Mouse (Mus musculus) megakaryocyte, embryonic 14.5 days (primary cell): ENCODE measurements around the gene Zmynd19. TPM values are rescaled to one million over a fixed set of nuclear protein-coding genes. Genes with fewer than 3 reads are reported as not detected.
"Not testable (repeated sequence)": the region's sequence is repeated elsewhere in the genome, so short reads cannot be mapped to it uniquely, and the experiment has no call there.

ENCODE experiments used
- H3K27me3 ChIP-seq: replicated peaks from 2 replicates; pipeline ENCODE3; 2012; ENCODE audit warnings: inconsistent platforms
- H3K36me3 ChIP-seq: replicated peaks from 2 replicates; pipeline ENCODE3; 2012; ENCODE audit warnings: low read length, inconsistent platforms, mixed read lengths
- H3K4me1 ChIP-seq: 2 replicates; pipeline ENCODE4 v1.6.1; 2012; ENCODE audit warnings: inconsistent platforms
- H3K4me3 ChIP-seq: replicated peaks from 2 replicates; pipeline ENCODE3; 2012; ENCODE audit warnings: moderate library complexity, mild to moderate bottlenecking, inconsistent platforms
- H3K9me3 ChIP-seq: 2 replicates; pipeline ENCODE4 v1.6.1; 2012; ENCODE audit warnings: inconsistent platforms
- FLI1 ChIP-seq: IDR thresholded peaks from 2 replicates; pipeline ENCODE4 v1.6.1; 2012; ENCODE audit warnings: low read length, inconsistent platforms, mixed read lengths
- GATA1 ChIP-seq: IDR thresholded peaks from 3 replicates; pipeline ENCODE4 v1.6.1; 2012; ENCODE audit warnings: mixed read lengths, low read length, inconsistent platforms, borderline replicate concordance
- polyA plus RNA-seq: library from polyadenylated mRNA; stranded (reverse); fragments of >175 nt; gene quantifications from 2 replicates; pipeline ENCODE4 v1.2.3, GENCODE M21; 2012; ENCODE audit warnings: low replicate concordance; ENCODE audit not compliant: insufficient read depth

The Zmynd19 gene
- polyA plus RNA-seq, 1 experiment, result 5.7 TPM

- TF ChIP-seq FLI1 (no peak), GATA1 (no peak)
- Histone ChIP-seq H3K9me3 (no peaks in the 10 kb centered on the region), H3K27me3 (peaks cover 5% of the 10 kb centered on the region), H3K4me1 (peaks cover 27% of the 10 kb centered on the region), H3K36me3 (peaks cover 12% of the 10 kb centered on the region), H3K4me3 (peak within 1 kb of the TSS; percentile 96)
These were observed 14.4 kb upstream of the Zmynd19 start, which contains the start of gene Arrdc1 for GRCm38 (mm10) chr2:24935057-24935796. Arrdc1 (minus strand) TSS chr2:24935252.

- Histone ChIP-seq H3K9me3 (no peaks in the 10 kb centered on the region), H3K36me3 (no peaks in the 10 kb centered on the region), H3K4me3 (no peak overlapping the region), H3K27me3 (peaks cover 8% of the 10 kb centered on the region), H3K4me1 (peaks cover 7% of the 10 kb centered on the region; the same call in 1 of the 2 replicates)
- TF ChIP-seq FLI1, result no peak
- no peak for TF ChIP-seq GATA1
These were observed 7.5 kb upstream of the Zmynd19 start for GRCm38 (mm10) chr2:24942092-24942491.

- H3K27me3 ChIP-seq, H3K4me3 ChIP-seq, H3K9me3 ChIP-seq, H3K36me3 ChIP-seq: not testable (repeated sequence)
- H3K4me1 ChIP-seq, result peaks cover 13% of the 10 kb centered on the region
These were observed 5.3 kb upstream of the Zmynd19 start for GRCm38 (mm10) chr2:24944304-24944703.

- peak overlapping the region; percentile 93 for H3K4me3 ChIP-seq
- peaks cover 47% of the 10 kb centered on the region for H3K4me1 ChIP-seq
- peaks cover 2% of the 10 kb centered on the region for H3K27me3 ChIP-seq
- peaks cover 33% of the 10 kb centered on the region for H3K36me3 ChIP-seq
- no peak for TF ChIP-seq GATA1
- TF ChIP-seq FLI1, result no peak
- no peaks in the 10 kb centered on the region for H3K9me3 ChIP-seq
These were observed 570 bp downstream of the Zmynd19 start for GRCm38 (mm10) chr2:24950189-24950535.

- Histone ChIP-seq H3K36me3 (peaks cover 51% of the 10 kb centered on the region), H3K27me3 (no peaks in the 10 kb centered on the region), H3K9me3 (no peaks in the 10 kb centered on the region), H3K4me1 (peaks cover 61% of the 10 kb centered on the region), H3K4me3 (no peak overlapping the region)
- TF ChIP-seq FLI1 (no peak), GATA1 (no peak)
These were observed 3.0 kb downstream of the Zmynd19 start for GRCm38 (mm10) chr2:24952537-24953055.

- H3K4me3 ChIP-seq, result no peak overlapping the region
- no peaks in the 10 kb centered on the region for H3K27me3 ChIP-seq
- TF ChIP-seq FLI1 (no peak), GATA1 (no peak)
- H3K36me3 ChIP-seq, result peaks cover 70% of the 10 kb centered on the region
- H3K9me3 ChIP-seq, result no peaks in the 10 kb centered on the region
- H3K4me1 ChIP-seq, result peaks cover 38% of the 10 kb centered on the region
These were observed 11.3 kb downstream of the Zmynd19 start for GRCm38 (mm10) chr2:24960910-24961309.

- peak within 1 kb of the TSS; percentile 99 for H3K4me3 ChIP-seq
- H3K9me3 ChIP-seq, result no peaks in the 10 kb centered on the region
- TF ChIP-seq FLI1, result no peak
- no peak for TF ChIP-seq GATA1
- H3K27me3 ChIP-seq, result no peaks in the 10 kb centered on the region
- peaks cover 27% of the 10 kb centered on the region for H3K4me1 ChIP-seq
- peaks cover 72% of the 10 kb centered on the region for H3K36me3 ChIP-seq
These were observed 12.9 kb downstream of the Zmynd19 start, which contains the start of gene Dph7 for GRCm38 (mm10) chr2:24962304-24963000. Dph7 (plus strand) TSS chr2:24962400.

GRCm38 (mm10) chr2:24970386-24970785 lies 20.8 kb downstream of the Zmynd19 start:
- peaks cover 78% of the 10 kb centered on the region for H3K36me3 ChIP-seq
- TF ChIP-seq FLI1, result no peak
- TF ChIP-seq GATA1, result no peak

GRCm38 (mm10) chr2:24974452-24974851 lies 24.9 kb downstream of the Zmynd19 start:
- Histone ChIP-seq H3K4me1 (peaks cover 36% of the 10 kb centered on the region), H3K4me3 (peak overlapping the region; percentile 97)

More at GRCm38 (mm10) chr2:24970386-24970785, 20.8 kb downstream of the Zmynd19 start:
- Histone ChIP-seq H3K4me3 (no peak overlapping the region), H3K4me1 (peaks cover 20% of the 10 kb centered on the region), H3K9me3 (no peaks in the 10 kb centered on the region), H3K27me3 (no peaks in the 10 kb centered on the region)

GRCm38 (mm10) chr2:24974906-24975703 lies 25.5 kb downstream of the Zmynd19 start, which contains the start of gene Mrpl41:
Mrpl41 (minus strand) TSS chr2:24975098.
- H3K36me3 ChIP-seq, result peaks cover 36% of the 10 kb centered on the region
- H3K9me3 ChIP-seq, result no peaks in the 10 kb centered on the region
- H3K4me1 ChIP-seq, result peaks cover 42% of the 10 kb centered on the region
- TF ChIP-seq FLI1, result peak; percentile 19; the same call in 1 of the 2 replicates
- TF ChIP-seq GATA1, result no peak
- H3K27me3 ChIP-seq, result no peaks in the 10 kb centered on the region
- peak within 1 kb of the TSS; percentile 97 for H3K4me3 ChIP-seq

More at GRCm38 (mm10) chr2:24974452-24974851, 24.9 kb downstream of the Zmynd19 start:
- H3K9me3 ChIP-seq, H3K27me3 ChIP-seq: not testable (repeated sequence)
- H3K36me3 ChIP-seq, result peaks cover 39% of the 10 kb centered on the region
